Mouse (Mus musculus) urinary bladder, adult 2 months (tissue): ENCODE measurements around the gene Myh14. TPM values are rescaled to one million over a fixed set of nuclear protein-coding genes. Genes with fewer than 3 reads are reported as not detected.

ENCODE experiments used
- DNase-seq: peaks from one replicate; pipeline ENCODE4 v3.0.0; 2022; ENCODE audit warnings: low spot score
- polyA plus RNA-seq: library from polyadenylated mRNA; depleted of rRNA; stranded (reverse); fragments of >200 nt; gene quantifications from 2 replicates; pipeline ENCODE4 v1.2.3, GENCODE M21; 2012

Myh14 gene
- polyA plus RNA-seq, 1 experiment, result 8.7 TPM

GRCm38 (mm10) chr7:44672193-44672592, 1.6 kb upstream of the Myh14 start:
- no peak for DNase-seq

GRCm38 (mm10) chr7:44669103-44669502, 1.5 kb downstream of the Myh14 start:
- DNase-seq, result peak; percentile 56

DNA sequence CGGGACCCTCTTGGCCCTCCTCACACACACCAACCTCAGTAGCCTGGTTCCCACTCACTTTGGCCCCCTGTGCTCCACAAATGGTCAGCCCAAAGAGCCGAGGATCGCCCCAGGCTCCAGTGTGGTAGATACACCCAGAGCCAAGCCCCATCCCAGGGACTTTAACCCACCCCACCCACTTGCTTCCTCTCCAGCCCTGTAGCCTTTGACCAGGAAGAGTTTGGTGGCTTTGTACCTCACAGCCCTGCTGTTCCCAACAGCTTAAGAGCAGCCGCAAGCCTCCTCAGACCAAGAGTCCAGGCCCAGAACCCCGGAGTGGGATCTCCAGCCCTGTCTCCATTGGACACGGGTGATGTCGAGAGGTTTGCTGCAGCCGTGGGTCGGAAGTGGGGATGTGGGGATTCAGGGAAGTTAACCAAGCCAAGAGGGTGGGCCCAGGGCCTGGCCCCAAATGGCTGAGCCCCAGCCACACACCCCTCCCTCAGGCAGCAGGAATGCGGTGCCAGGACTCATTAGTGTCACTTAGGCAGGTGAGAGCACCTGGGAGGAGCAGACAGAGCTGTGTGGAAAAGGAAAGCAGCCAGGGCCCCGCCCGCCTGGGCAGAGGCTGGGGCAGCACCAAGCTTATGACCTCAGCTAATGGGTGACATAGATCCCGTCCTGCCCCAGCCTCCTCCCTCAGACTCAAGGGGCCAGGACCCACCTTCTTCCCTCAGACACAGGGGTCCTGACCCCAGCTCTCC, 2.5 kb downstream of the Myh14 start:
- no peak for DNase-seq

DNA sequence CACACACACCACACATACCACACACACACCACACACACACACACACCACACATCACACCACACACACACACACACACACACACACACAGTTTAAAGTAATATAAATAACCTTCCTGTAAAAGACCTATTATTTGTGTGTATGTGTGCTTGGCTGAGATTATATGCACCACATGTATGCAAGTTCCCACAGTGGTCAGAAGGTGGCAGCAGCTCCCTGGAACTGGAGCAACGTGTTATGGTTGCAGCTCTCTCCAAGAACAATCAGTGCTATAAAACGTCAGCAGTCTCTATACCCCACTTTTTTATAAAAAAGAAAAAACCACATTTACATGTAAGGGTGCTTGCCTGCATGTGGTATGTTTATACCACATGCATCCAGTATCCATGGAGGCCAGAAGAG, 4.2 kb downstream of the Myh14 start:
- no peak for DNase-seq

- no peak for DNase-seq
Observed at GRCm38 (mm10) chr7:44664731-44665130, 5.9 kb downstream of the Myh14 start.

DNA sequence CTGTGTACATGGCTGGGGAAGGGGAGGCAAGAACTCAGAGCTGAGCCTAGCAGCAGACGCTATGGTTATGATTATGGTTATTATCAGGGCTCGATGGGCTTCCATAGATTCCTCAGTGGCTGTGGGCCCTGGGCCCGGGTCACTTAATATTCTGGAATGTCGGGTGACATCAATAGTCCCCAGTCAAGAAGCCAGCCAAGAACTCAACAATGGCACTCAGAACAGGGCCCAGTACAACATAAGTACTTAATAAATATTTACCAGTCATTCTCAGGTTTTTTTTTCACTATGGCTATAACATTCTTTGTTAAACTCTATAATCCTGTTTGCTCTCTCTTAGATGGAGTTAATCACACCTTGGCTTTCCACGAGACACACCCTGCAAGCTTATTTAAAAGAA, 7.1 kb downstream of the Myh14 start:
- DNase-seq, result no peak

DNA sequence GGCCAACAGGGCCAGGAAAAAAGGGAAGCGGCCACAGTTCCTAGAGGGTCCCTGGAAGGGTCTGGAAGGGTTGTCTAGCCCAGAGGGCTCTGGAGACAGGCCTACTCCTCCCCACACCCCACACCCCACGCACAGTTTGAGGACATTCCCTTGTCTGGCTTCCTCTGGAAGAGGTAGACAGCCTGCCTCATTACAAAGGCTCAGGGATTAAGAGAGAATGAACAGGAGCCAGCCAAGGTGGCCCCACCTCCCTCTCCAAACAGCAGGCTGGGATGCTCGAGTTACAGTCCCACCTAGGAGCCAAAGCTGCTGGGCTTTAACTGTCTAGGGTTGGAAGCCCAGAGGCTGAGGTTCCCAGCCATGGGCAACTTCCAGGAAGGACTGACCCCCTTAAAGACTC, 8.1 kb downstream of the Myh14 start:
- no peak for DNase-seq

DNA sequence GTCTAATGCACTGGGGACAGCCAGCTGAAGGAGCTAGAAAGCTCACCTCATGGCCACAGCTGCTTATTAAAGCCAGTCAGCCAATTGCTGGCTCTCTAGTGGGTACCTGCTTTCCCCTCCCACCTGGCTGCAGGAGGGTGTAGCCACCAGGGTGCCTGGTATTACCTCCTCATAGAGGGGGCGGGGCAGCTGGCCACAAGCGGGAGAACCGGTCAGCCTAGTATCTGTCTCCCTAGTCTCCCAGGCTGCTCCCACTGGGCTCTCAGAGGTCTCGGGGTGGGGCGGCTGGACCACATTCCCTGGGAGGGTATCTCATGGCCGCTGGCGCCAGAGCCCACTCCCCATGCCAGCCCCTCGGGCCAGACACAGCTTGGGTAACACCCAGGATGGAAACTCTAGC, 8.5 kb downstream of the Myh14 start:
- peak; percentile 62 for DNase-seq

DNA sequence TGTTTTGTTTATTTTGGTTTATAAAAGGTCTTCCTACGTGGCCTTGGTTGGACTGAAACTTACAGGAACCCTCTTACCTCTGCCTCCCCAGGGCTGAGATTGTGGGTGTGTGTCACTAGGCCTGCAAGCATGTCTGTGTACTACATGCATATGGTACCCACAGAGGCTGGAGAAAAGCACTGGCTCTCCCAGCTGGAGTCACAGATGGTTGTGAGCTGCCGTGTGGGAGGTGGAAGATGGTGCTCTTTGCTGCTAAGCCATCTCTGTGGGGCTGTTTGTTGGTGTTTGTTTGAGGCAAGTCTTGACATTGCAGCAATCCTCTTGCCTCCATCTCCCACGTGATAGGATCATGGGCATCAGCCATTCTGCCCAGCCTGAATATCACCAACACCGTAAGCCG, 9.4 kb downstream of the Myh14 start:
- DNase-seq, result no peak

DNA sequence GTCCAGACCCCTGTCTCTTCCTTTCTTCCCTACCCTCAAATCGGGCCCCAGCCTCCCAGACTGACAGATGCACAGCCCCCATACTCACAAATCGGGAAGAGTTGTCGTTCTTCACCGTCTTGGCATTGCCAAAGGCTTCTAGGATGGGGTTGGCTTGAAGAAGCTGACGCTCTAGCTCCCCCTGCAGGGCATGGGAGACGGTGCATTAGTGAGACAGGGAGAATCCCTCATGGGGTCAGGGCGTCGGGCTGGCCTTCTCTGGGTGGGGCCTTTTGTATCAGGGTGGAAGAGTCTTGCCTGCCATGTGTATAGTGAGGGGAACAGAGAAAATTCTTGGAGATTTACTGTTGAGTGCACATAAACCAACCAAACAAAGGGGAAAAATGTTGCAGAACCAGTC, 15.1 kb downstream of the Myh14 start:
- DNase-seq, result no peak

- DNase-seq, result no peak
Observed at GRCm38 (mm10) chr7:44653773-44654172, 16.9 kb downstream of the Myh14 start.

DNA sequence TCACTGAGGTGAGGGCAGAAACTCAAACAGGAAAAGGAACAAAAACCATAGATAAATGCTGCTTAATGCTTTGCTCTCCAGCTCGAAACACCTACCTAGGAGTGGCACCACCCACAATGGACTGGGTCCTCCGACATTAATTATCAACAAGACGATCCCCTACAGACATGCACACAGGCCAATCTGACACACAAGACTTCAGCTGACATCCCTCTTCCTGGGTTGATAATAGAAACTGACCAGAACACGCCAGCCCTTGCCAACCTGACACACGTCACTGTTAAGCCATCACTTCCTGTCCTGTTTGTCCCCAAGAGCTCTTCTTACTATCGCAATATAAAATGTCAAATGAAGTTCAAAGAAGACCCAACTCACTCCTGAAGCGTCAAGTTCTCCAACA, 19.2 kb downstream of the Myh14 start:
- DNase-seq, result no peak

DNA sequence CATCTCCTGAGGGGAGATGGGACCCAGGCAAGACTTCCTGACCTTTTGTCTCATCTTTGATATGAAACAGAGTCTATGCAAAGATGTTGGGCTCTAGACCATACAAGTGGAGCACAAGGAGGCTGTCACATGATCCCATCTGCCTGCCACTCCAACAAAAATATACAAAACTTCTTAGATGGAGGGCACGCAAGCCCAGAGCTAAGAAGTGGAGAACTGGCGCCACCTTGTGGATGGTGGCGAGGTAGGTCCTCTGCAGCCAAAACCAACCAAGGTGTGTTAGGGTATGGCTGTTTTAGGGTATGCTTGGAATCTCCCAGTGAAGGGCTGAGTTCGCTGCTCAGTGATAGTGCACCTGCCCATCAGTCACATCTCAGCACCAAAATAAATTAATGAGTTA, 20.7 kb downstream of the Myh14 start:
- DNase-seq, result no peak

DNA sequence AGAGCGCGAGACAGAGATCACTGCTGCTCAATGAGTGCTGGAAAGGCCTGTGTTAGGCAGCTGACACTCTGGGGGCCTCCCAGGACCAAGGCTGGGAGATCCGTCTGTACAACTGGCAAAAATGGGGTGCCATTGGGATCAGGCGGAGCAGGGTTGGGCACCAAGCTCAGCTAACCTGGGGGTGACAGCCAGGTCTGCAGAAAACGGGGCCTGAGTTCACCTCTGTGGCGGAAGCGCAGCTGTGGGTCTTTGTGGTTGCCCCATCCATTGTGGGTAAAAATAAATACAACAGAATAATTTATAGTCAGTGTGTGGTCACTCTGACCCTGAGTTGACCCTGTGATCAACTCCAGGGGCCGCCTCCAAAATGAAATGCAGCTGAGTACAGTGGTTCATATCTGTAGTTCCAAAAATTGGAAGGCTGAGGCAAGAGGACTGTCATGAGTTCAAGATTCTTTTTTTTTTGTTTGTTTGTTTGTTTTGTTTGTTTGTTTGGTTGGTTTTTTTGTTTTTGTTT, 21.5 kb downstream of the Myh14 start:
- DNase-seq, result no peak

DNA sequence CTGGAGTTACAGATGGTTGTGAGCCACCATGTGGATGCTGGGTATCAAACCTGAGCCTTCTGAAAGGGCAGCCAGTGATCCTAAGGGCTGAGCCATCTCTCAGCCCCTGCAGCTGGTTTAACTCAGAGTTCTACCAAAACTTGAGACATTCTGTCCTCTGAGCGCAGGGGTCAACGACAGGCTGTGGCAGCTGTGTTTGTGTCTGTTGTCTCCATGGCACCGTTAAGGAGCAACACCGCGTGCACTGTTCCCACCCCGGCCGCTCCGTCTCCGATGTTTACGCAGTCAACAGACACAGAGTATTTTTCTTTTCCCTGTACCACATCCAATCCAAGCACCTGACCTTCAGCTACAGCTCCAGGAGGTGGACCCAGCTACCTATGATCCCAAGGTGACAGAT, 22.9 kb downstream of the Myh14 start:
- no peak for DNase-seq

DNA sequence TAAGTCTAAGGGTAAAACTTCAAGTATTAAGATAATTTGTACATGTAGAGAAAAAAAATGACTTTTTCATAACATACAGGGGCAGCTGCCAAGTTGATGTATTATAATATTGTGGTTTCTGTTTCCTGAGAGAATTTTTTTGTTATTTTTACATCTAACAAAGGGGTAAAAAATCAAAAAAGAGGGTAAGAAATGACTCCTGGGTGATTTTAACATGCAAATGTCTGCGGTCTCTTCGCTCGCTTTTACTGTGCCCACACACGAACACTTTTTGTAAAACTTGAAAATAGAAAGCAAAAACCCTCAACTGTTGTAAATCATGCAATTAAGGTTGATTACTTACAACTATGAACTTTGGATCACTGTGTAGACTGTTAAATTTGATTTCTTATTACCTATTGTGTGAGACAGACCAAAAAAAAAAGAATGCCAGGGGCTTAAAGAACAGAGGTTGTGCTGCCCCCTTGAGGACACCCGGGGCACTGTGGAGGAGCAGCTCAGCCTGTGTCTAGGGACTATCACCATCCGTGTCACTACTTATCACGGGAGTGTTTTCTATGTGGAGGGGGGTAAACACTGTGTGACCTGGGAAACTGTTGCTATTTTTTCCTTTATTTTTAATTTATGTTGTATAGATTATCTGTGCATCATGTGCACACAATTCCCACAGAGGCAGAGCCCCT, 23.5 kb downstream of the Myh14 start:
- no peak for DNase-seq

GRCm38 (mm10) chr7:44645951-44646350, 24.7 kb downstream of the Myh14 start:
- no peak for DNase-seq

- DNase-seq, result no peak
Observed at GRCm38 (mm10) chr7:44645256-44645655, 25.4 kb downstream of the Myh14 start.

GRCm38 (mm10) chr7:44641887-44642286, 28.8 kb downstream of the Myh14 start:
- DNase-seq, result no peak

DNA sequence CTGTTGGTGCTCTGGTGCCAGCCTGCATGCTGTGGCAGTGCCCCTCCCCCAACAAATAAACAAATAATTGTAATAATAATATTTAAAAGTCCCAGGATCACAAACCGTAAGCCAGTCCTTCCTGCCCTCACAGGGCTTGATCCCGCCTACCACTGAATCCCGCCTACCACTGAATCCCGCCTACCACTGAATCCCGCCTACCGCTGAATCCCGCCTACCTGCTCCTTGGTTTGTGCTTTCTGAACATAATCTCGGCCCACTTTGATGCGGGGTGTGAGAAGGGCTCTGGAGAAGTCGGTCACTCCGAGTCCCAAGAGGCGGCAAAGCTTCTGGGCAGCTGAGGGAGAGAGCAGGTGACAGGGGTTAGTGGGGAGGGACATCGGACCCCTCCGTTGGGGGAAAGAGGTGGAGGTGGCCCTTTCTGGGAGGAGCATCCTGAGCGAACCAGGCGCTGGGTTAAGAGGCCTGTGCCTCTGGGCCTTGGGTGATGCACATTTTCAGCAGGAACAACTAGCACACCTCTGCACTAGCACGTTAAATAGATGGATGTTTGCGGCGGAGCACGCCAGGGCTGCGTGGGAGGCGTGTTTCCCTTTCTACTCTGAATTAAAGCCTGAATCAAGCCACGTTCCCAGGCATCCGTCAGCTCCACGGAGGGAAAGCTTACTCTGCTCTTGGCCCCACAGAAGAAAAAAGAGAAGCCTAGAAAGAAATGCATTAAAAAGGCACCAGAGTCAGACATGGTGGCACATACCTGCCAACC, 29.6 kb downstream of the Myh14 start:
- DNase-seq, result no peak

- DNase-seq, result no peak
Observed at GRCm38 (mm10) chr7:44638663-44639062, 32.0 kb downstream of the Myh14 start.

DNA sequence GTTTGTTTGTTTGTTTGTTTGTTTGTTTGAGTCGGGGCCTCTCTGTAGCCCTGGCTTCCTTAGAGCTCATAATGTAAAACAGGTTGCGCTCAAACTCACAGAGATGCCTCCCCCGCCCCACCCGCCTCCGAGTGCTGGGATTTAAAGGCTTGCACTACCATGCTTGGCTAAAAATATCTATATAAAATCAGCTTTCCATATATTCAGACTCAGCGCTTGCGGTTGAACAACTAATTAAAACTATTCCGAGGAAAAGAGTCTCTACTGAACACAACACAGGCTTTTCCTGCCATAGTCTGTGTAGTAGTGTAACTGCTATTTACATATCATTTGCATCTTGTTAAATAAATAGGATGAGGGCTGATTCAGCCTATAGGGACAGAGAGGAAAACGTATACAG, 34.0 kb downstream of the Myh14 start:
- DNase-seq, result no peak

- no peak for DNase-seq
Observed at GRCm38 (mm10) chr7:44633407-44633806, 37.2 kb downstream of the Myh14 start.
